Mouse (Mus musculus): ENCODE data around the gene Capn8. TPM values are rescaled to one million over a fixed set of nuclear protein-coding genes. Genes with fewer than 3 reads are reported as not detected.

Gene Capn8
- total RNA-seq, 2 experiments from 2014 or later: not detected

- DNase-seq: no peak
- intact Hi-C loops (cut with DNase I): no loop called here
These were observed 20.9 kb upstream of the Capn8 start for GRCm38 (mm10) chr1:182543906-182544305.

GRCm38 (mm10) chr1:182550761-182551160 is 14.0 kb upstream of the Capn8 start:
- no peak for DNase-seq
- intact Hi-C loops (cut with DNase I): no loop called here

GRCm38 (mm10) chr1:182553649-182554375 is 11.0 kb upstream of the Capn8 start:
- DNase-seq: peak; percentile 54 to 72
- intact Hi-C loops (cut with DNase I): loop anchor here (1.0 kb wide), 1 partner anchor 406 kb away; no protein-coding TSS in a partner anchor

- no peak for DNase-seq
These were observed 6.5 kb upstream of the Capn8 start for GRCm38 (mm10) chr1:182558271-182558670.

GRCm38 (mm10) chr1:182559530-182559929 is 5.3 kb upstream of the Capn8 start:
- intact Hi-C loops (cut with DNase I): loop anchor here (5.0 kb wide), 1 partner anchor 713 kb away; no protein-coding TSS in a partner anchor
- DNase-seq: no peak

More at GRCm38 (mm10) chr1:182558271-182558670, 6.5 kb upstream of the Capn8 start:
- intact Hi-C loops (cut with DNase I): loop anchor here (5.0 kb wide), 1 partner anchor 714 kb away; no protein-coding TSS in a partner anchor

- intact Hi-C loops (cut with DNase I): loop anchor here (2.0 to 5.0 kb wide), 5 partner anchors 98 to 677 kb away; no protein-coding TSS in a partner anchor
- peak; percentile 53 to 73 for DNase-seq
These were observed 4.3 kb upstream of the Capn8 start for GRCm38 (mm10) chr1:182560390-182561098.

- intact Hi-C loops (cut with DNase I): loop anchor here (2.0 to 5.0 kb wide), 5 partner anchors 97 to 675 kb away; no protein-coding TSS in a partner anchor
- DNase-seq: no peak
These were observed 2.8 kb upstream of the Capn8 start for GRCm38 (mm10) chr1:182561945-182562514.

GRCm38 (mm10) chr1:182562576-182563370 is 2.0 kb upstream of the Capn8 start:
- DNase-seq: peak in 1 of 2 experiments; percentile 14

GRCm38 (mm10) chr1:182565351-182565835 is 586 bp downstream of the Capn8 start:
- intact Hi-C loops (cut with DNase I): no loop called here
- no peak for DNase-seq

More at GRCm38 (mm10) chr1:182562576-182563370, 2.0 kb upstream of the Capn8 start:
- intact Hi-C loops (cut with DNase I): loop anchor here (5.0 kb wide), 1 partner anchor 675 kb away; no protein-coding TSS in a partner anchor

- intact Hi-C loops (cut with DNase I): no loop called here
These were observed 6.3 kb downstream of the Capn8 start for GRCm38 (mm10) chr1:182571148-182571547.

GRCm38 (mm10) chr1:182571973-182572372 is 7.2 kb downstream of the Capn8 start:
- no peak for DNase-seq
- intact Hi-C loops (cut with DNase I): no loop called here

More at GRCm38 (mm10) chr1:182571148-182571547, 6.3 kb downstream of the Capn8 start:
- peak; percentile 44 to 64 for DNase-seq

GRCm38 (mm10) chr1:182573856-182574665 is 9.3 kb downstream of the Capn8 start:
- intact Hi-C loops (cut with DNase I): no loop called here
- DNase-seq: no peak

GRCm38 (mm10) chr1:182574666-182575049 is 9.9 kb downstream of the Capn8 start:
- intact Hi-C loops (cut with DNase I): no loop called here
- DNase-seq: no peak

GRCm38 (mm10) chr1:182584169-182584568 is 19.4 kb downstream of the Capn8 start:
- intact Hi-C loops (cut with DNase I): no loop called here
- DNase-seq: no peak

- no peak for DNase-seq
- intact Hi-C loops (cut with DNase I): no loop called here
These were observed 20.5 kb downstream of the Capn8 start for GRCm38 (mm10) chr1:182585162-182585840.

GRCm38 (mm10) chr1:182587706-182588105 is 22.9 kb downstream of the Capn8 start:
- no peak for DNase-seq
- intact Hi-C loops (cut with DNase I): no loop called here

- no peak for DNase-seq
- intact Hi-C loops (cut with DNase I): no loop called here
These were observed 26.7 kb downstream of the Capn8 start for GRCm38 (mm10) chr1:182591491-182591890.

GRCm38 (mm10) chr1:182592436-182592835 is 27.6 kb downstream of the Capn8 start:
- intact Hi-C loops (cut with DNase I): no loop called here

More at GRCm38 (mm10) chr1:182592436-182592835, 27.6 kb downstream of the Capn8 start:
- no peak for DNase-seq
